Mouse (Mus musculus) C2C12 (cell line): ENCODE results near the gene Mlxipl.

Source experiments
- CTCF ChIP-seq: IDR thresholded peaks from one replicate; pipeline ENCODE4 v1.5.1; 2011; ENCODE audit not compliant: control insufficient read depth, insufficient read depth, insufficient read length
- USF1 ChIP-seq: IDR thresholded peaks from one replicate; pipeline ENCODE4 v1.6.1; 2011; ENCODE audit warnings: low read depth, mild to moderate bottlenecking, control low read depth, moderate library complexity

GRCm38 (mm10) chr5:135066008-135066407 lies 23.7 kb upstream of the Mlxipl start:
- TF ChIP-seq USF1 (no peak), CTCF (no peak)
